ENCODE assay signal across 18 mouse cellular contexts in the genomic region with DNA sequence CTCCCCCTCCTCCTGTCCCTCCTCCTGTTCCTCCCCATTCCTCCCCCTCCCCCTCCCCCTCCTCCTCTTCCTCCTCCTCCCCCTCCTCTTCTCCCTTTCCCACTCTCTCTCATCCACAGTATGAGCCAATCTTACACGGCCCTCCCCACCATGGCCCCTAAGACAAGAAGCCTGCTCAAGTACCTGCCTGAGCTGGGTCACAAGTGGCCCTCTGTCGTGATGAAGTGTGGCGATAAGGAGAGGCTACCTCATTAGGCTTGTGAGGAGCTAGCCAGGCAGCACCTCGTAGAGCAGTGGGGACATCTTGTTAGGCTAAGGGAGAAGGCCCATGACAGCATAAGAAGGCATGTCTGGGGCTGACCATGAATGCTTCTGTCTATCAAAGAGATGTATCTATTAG. TPM values are rescaled to one million over a fixed set of nuclear protein-coding genes. Genes with fewer than 3 reads are reported as not detected.
A peak's percentile ranks its signal among the peaks of the same experiment; 100 is the strongest.
DNase-seq lines count a peak whose midpoint lies in the region; ATAC-seq and TF ChIP-seq lines count a peak whose summit lies in the region.
"Had no signal": no experiment of that assay in that cellular context is flagged by ENCODE, and none has a peak within 500 bp of the region (broad histone marks: within the 10 kb centered on the region; RNA-seq: fewer than 3 reads in every experiment).

No protein-coding gene starts in this region.

- H3K4me2 ChIP-seq in hindbrain, postnatal 0 days (ENCODE audit: low read depth, low read length) = no peak overlapping the region
- no peak overlapping the region for H3K4me2 ChIP-seq in hindbrain, embryonic 14.5 days (replicated peaks)
- H3K4me2 ChIP-seq in forebrain, embryonic 16.5 days (ENCODE audit: low read length) = no peak overlapping the region
- H3K4me2 ChIP-seq in lung, embryonic 15.5 days = no peak overlapping the region
- H3K4me2 ChIP-seq in midbrain, postnatal 0 days (ENCODE audit: low read depth, low read length, poor library complexity, severe bottlenecking) = no peak overlapping the region
- H3K4me2 ChIP-seq: heart, embryonic 11.5 days; limb, embryonic 15.5 days; neural tube, embryonic 12.5 days had no signal

- WGBS in hindbrain, postnatal 0 days = 66% methylated on average over 4 of the region's 4 CpGs
- WGBS in hindbrain, embryonic 14.5 days = 66% methylated on average over 4 of the region's 4 CpGs
- 66% methylated on average over 4 of the region's 4 CpGs for WGBS in forebrain, embryonic 16.5 days
- WGBS in lung, embryonic 15.5 days = 33% methylated on average over 4 of the region's 4 CpGs
- WGBS in midbrain, postnatal 0 days = 63% methylated on average over 4 of the region's 4 CpGs

- no peaks in the 10 kb centered on the region for H3K27me3 ChIP-seq in hindbrain, postnatal 0 days (ENCODE audit: insufficient read depth, low read length)
- H3K27me3 ChIP-seq in hindbrain, embryonic 14.5 days (ENCODE audit: control insufficient read depth, insufficient read depth, low read length) = no peaks in the 10 kb centered on the region
- H3K27me3 ChIP-seq in forebrain, embryonic 16.5 days (replicated peaks; ENCODE audit: control insufficient read depth, insufficient read depth, low read length) = no peaks in the 10 kb centered on the region
- no peaks in the 10 kb centered on the region for H3K27me3 ChIP-seq in lung, embryonic 15.5 days
- H3K27me3 ChIP-seq in midbrain, postnatal 0 days (ENCODE audit: insufficient read depth, low read length) = no peaks in the 10 kb centered on the region
- H3K27me3 ChIP-seq: limb, embryonic 15.5 days; neural tube, embryonic 12.5 days had no signal

- no peaks in the 10 kb centered on the region for H3K36me3 ChIP-seq in hindbrain, postnatal 0 days (ENCODE audit: insufficient read depth, low read length)
- no peaks in the 10 kb centered on the region for H3K36me3 ChIP-seq in hindbrain, embryonic 14.5 days (replicated peaks; ENCODE audit: control insufficient read depth, insufficient read depth)
- H3K36me3 ChIP-seq in forebrain, embryonic 16.5 days (ENCODE audit: control insufficient read depth, insufficient read depth) = no peaks in the 10 kb centered on the region
- H3K36me3 ChIP-seq in lung, embryonic 15.5 days = no peaks in the 10 kb centered on the region
- no peaks in the 10 kb centered on the region for H3K36me3 ChIP-seq in midbrain, postnatal 0 days (ENCODE audit: insufficient read depth, low read length)
- H3K36me3 ChIP-seq: embryonic facial prominence, embryonic 10.5 days; limb, embryonic 15.5 days; neural tube, embryonic 12.5 days had no signal

- no peak for ATAC-seq in hindbrain, postnatal 0 days
- ATAC-seq in hindbrain, embryonic 14.5 days (ENCODE audit: low FRiP score) = no peak
- no peak for ATAC-seq in forebrain, embryonic 16.5 days
- ATAC-seq in lung, embryonic 15.5 days (ENCODE audit: borderline replicate concordance, extremely low read depth, low FRiP score, low TSS enrichment) = peak; percentile 29; the same call in 1 of the 2 replicates
- ATAC-seq in midbrain, postnatal 0 days (ENCODE audit: low FRiP score) = no peak

- no peak overlapping the region for H3K4me3 ChIP-seq in hindbrain, postnatal 0 days (ENCODE audit: low read length)
- H3K4me3 ChIP-seq in hindbrain, embryonic 14.5 days (replicated peaks; ENCODE audit: low read length) = no peak overlapping the region
- H3K4me3 ChIP-seq in forebrain, embryonic 16.5 days (replicated peaks; ENCODE audit: low read length) = no peak overlapping the region
- H3K4me3 ChIP-seq in lung, embryonic 15.5 days = no peak overlapping the region
- no peak overlapping the region for H3K4me3 ChIP-seq in midbrain, postnatal 0 days (ENCODE audit: low read depth, low read length)
- H3K4me3 ChIP-seq: embryonic facial prominence, embryonic 10.5 days; limb, embryonic 15.5 days; neural tube, embryonic 12.5 days had no signal

- no peaks in the 10 kb centered on the region for H3K9me3 ChIP-seq in hindbrain, postnatal 0 days (ENCODE audit: low read length)
- H3K9me3 ChIP-seq in hindbrain, embryonic 14.5 days (ENCODE audit: control insufficient read depth, low read length) = no peaks in the 10 kb centered on the region
- no peaks in the 10 kb centered on the region for H3K9me3 ChIP-seq in forebrain, embryonic 16.5 days (ENCODE audit: control insufficient read depth, low read length)
- no peaks in the 10 kb centered on the region for H3K9me3 ChIP-seq in lung, embryonic 15.5 days
- no peaks in the 10 kb centered on the region for H3K9me3 ChIP-seq in midbrain, postnatal 0 days (ENCODE audit: low read length)
- H3K9me3 ChIP-seq: embryonic facial prominence, embryonic 10.5 days; limb, embryonic 15.5 days; neural tube, embryonic 12.5 days had no signal

- no peak overlapping the region for H3K9ac ChIP-seq in hindbrain, postnatal 0 days (replicated peaks; ENCODE audit: low read length)
- no peak overlapping the region for H3K9ac ChIP-seq in hindbrain, embryonic 14.5 days
- H3K9ac ChIP-seq in forebrain, embryonic 16.5 days (replicated peaks; ENCODE audit: low read depth, low read length) = no peak overlapping the region
- no peak overlapping the region for H3K9ac ChIP-seq in lung, embryonic 15.5 days
- no peak overlapping the region for H3K9ac ChIP-seq in midbrain, postnatal 0 days (replicated peaks; ENCODE audit: low read length, poor library complexity, severe bottlenecking)
- H3K9ac ChIP-seq: limb, embryonic 15.5 days; neural tube, embryonic 12.5 days had no signal

- H3K27ac ChIP-seq in hindbrain, postnatal 0 days = peak overlapping the region; percentile 55
- no peak overlapping the region for H3K27ac ChIP-seq in hindbrain, embryonic 14.5 days
- peak overlapping the region; percentile 74 for H3K27ac ChIP-seq in forebrain, embryonic 16.5 days (ENCODE audit: low read length)
- no peak overlapping the region for H3K27ac ChIP-seq in lung, embryonic 15.5 days
- H3K27ac ChIP-seq in midbrain, postnatal 0 days (ENCODE audit: low read depth, low read length) = peak overlapping the region; percentile 75
- H3K27ac ChIP-seq: embryonic facial prominence, embryonic 10.5 days; limb, embryonic 15.5 days; neural tube, embryonic 12.5 days had no signal

- TF ChIP-seq CTCF in hindbrain, postnatal 0 days (IDR thresholded peaks at IDR 0.05; ENCODE audit: low read depth) = no peak
- no peak for TF ChIP-seq CTCF in midbrain, postnatal 0 days (IDR thresholded peaks at IDR 0.05)

- no peak for DNase-seq in hindbrain, postnatal 0 days (ENCODE audit: low spot score)
- DNase-seq in hindbrain, embryonic 14.5 days (ENCODE audit: low spot score) = no peak
- no peak for DNase-seq in midbrain, postnatal 0 days (ENCODE audit: low spot score)
- no peak for DNase-seq in right cerebral cortex, postnatal 25 days
- no peak for DNase-seq in gastrocnemius, adult 18-20 months (ENCODE audit: low spot score)
- DNase-seq: adrenal gland, postnatal 10 days; B cell, adult 2 months; cerebellum, adult 11 months; cerebellum, postnatal 36 days; heart, postnatal 14 days; kidney, postnatal 25 days; thymus, postnatal 36 days had no signal

- H3K4me1 ChIP-seq in hindbrain, postnatal 0 days (ENCODE audit: insufficient read depth, low read length) = peaks cover 7% of the 10 kb centered on the region; the same call in 1 of the 2 replicates
- H3K4me1 ChIP-seq in hindbrain, embryonic 14.5 days (replicated peaks; ENCODE audit: control insufficient read depth, insufficient read depth, low read length) = peaks cover 10% of the 10 kb centered on the region; the same call in 1 of the 2 replicates
- peaks cover 16% of the 10 kb centered on the region for H3K4me1 ChIP-seq in forebrain, embryonic 16.5 days (replicated peaks; ENCODE audit: control insufficient read depth, insufficient read depth, low read length)
- H3K4me1 ChIP-seq in lung, embryonic 15.5 days = peaks cover 25% of the 10 kb centered on the region; the same call in 1 of the 2 replicates
- H3K4me1 ChIP-seq in midbrain, postnatal 0 days (ENCODE audit: insufficient read depth, low read length) = peaks cover 5% of the 10 kb centered on the region; the same call in 1 of the 2 replicates

RNA-seq across cellular contexts. Expression of gene Zcchc14, which starts 20.5 kb away (rescaled TPM):
- total RNA-seq in hindbrain, postnatal 0 days (2014; rRNA removed) = 66.4 and 66.5 TPM in 2 replicates
- 13.9 and 14.3 TPM in 2 replicates for polyA plus RNA-seq in hindbrain, postnatal 0 days (2015; fragmentation: Nextera tagmentation; extraction: Ambion mirVana)
- polyA plus RNA-seq in hindbrain, embryonic 14.5 days (2014; fragmentation: Nextera tagmentation; extraction: Ambion mirVana) = 33.5 and 35.6 TPM in 2 replicates
- 37.3 and 38.5 TPM in 2 replicates for polyA plus RNA-seq in forebrain, embryonic 16.5 days (2015; fragmentation: Nextera tagmentation; extraction: Ambion mirVana)
- 13.5 and 14.2 TPM in 2 replicates for polyA plus RNA-seq in lung, embryonic 15.5 days (2015; fragmentation: Nextera tagmentation; extraction: Ambion mirVana)
- 66.5 and 68.5 TPM in 2 replicates for total RNA-seq in midbrain, postnatal 0 days (2014; rRNA removed)
- 11.5 and 16.9 TPM in 2 replicates for polyA plus RNA-seq in midbrain, postnatal 0 days (2015; fragmentation: Nextera tagmentation; extraction: Ambion mirVana)
- total RNA-seq in gastrocnemius, adult 18-20 months (2021) = 10 to 100 TPM; 15.6 to 17.1 TPM

RNA-seq across cellular contexts. Expression of gene Jph3, which starts 56.3 kb away (rescaled TPM):
- total RNA-seq in hindbrain, postnatal 0 days (2014; rRNA removed) = 66.0 and 75.2 TPM in 2 replicates
- polyA plus RNA-seq in hindbrain, postnatal 0 days (2015; fragmentation: Nextera tagmentation; extraction: Ambion mirVana) = 98.3 and 102 TPM in 2 replicates
- polyA plus RNA-seq in hindbrain, embryonic 14.5 days (2014; fragmentation: Nextera tagmentation; extraction: Ambion mirVana) = 90.1 and 93.1 TPM in 2 replicates
- 93.4 and 95.3 TPM in 2 replicates for polyA plus RNA-seq in forebrain, embryonic 16.5 days (2015; fragmentation: Nextera tagmentation; extraction: Ambion mirVana)
- 0.44 and 0.86 TPM in 2 replicates for polyA plus RNA-seq in lung, embryonic 15.5 days (2015; fragmentation: Nextera tagmentation; extraction: Ambion mirVana)
- 63.2 and 70.2 TPM in 2 replicates for total RNA-seq in midbrain, postnatal 0 days (2014; rRNA removed)
- polyA plus RNA-seq in midbrain, postnatal 0 days (2015; fragmentation: Nextera tagmentation; extraction: Ambion mirVana) = 109 and 110 TPM in 2 replicates
- total RNA-seq in gastrocnemius, adult 18-20 months (2021) = under 1 TPM in 1 of 2 experiments, not detected in 1; 0.07 TPM
- total RNA-seq: heart, postnatal 14 days had no signal

Comparison
In these comparisons a context has a peak if more than half of its experiments do, and no peak if none do; other contexts are left out.
1. H3K27ac ChIP-seq: peak in hindbrain, postnatal 0 days (single experiment), forebrain, embryonic 16.5 days (single experiment) and midbrain, postnatal 0 days (single experiment); none in hindbrain, embryonic 14.5 days (single experiment) and lung, embryonic 15.5 days (single experiment).
2. RNA of gene Jph3, which starts 56.3 kb away (polyA plus RNA-seq): 109 to 110 TPM in midbrain, postnatal 0 days, 98.3 to 102 TPM in hindbrain, postnatal 0 days, 93.4 to 95.3 TPM in forebrain, embryonic 16.5 days and 90.1 to 93.1 TPM in hindbrain, embryonic 14.5 days; 0.44 to 0.86 TPM in lung, embryonic 15.5 days; every median in the first group is over 10 times any median in the second.